Mouse (Mus musculus) testis, adult 2 months (tissue): ENCODE data around the gene Sh3kbp1.

Experiments used
- CTCF ChIP-seq: fragments of 200-500 bp; IDR thresholded peaks from 2 replicates; pipeline ENCODE4 v1.5.1; 2012; ENCODE audit warnings: low read depth, mild to moderate bottlenecking, inconsistent platforms, low read length, moderate library complexity; ENCODE audit not compliant: control insufficient read depth, insufficient read depth, insufficient replicate concordance
- POLR2A ChIP-seq: fragments of 200-500 bp; IDR thresholded peaks from 2 replicates; pipeline ENCODE4 v1.6.1; 2012; ENCODE audit warnings: low read depth, mild to moderate bottlenecking, inconsistent platforms, low read length, moderate library complexity; ENCODE audit not compliant: control insufficient read depth

DNA sequence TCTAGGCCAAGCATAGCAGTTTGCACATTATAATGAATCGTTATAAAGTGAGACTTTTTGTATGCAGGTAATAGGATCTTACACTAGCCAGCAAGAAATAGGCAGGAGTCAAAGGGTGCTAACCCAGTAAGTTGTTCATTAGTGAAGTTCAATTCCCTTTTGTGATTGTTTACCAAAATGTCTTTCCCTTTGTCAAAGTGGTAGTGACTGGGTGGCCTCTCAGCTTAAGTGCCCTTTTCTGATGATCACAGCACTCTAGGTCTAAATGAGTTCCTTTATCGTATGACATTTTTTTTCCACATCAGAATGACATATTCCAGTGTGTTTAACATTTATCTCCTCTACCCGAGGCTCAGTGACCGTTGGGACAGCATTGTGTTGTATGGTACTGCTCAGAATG, 1.6 kb downstream of the Sh3kbp1 start:
- TF ChIP-seq CTCF (no peak), POLR2A (no peak)
